Mouse (Mus musculus): ENCODE measurements at regions not wholly inside any gene's neighbourhood (a gene's known extent, or its start where the extent isn't known, plus 50 kb on each side); places are given as distances from the start of the nearest gene placed in this dataset.

- Histone ChIP-seq H3K4me3 (replicated peaks; ENCODE audit: low read depth, low read length) (no peak overlapping the region), H3K4me1 (ENCODE audit: control insufficient read depth, insufficient read depth, low read length) (no peaks in the 10 kb centered on the region), H3K9me3 (ENCODE audit: control insufficient read depth, low read length) (no peaks in the 10 kb centered on the region), H3K27ac (replicated peaks; ENCODE audit: low read depth, low read length) (no peak overlapping the region), H3K36me3 (ENCODE audit: control insufficient read depth, insufficient read depth, low read length) (no peaks in the 10 kb centered on the region), H3K9ac (replicated peaks; ENCODE audit: low read length) (no peak overlapping the region), H3K27me3 (ENCODE audit: control insufficient read depth, insufficient read depth, low read length) (no peaks in the 10 kb centered on the region), H3K4me2 (ENCODE audit: low read length) (no peak overlapping the region)
- DNase-seq: no peak
- WGBS: 76% methylated on average over 6 of the region's 6 CpGs
- ATAC-seq (ENCODE audit: low FRiP score, low TSS enrichment): no peak
These were observed 74.8 kb upstream of the Srd5a3 start for GRCm38 (mm10) chr5:76065227-76065626.

- WGBS: 79% methylated on average over 5 of the region's 5 CpGs
- no peak for DNase-seq
- H3K4me1 ChIP-seq (ENCODE audit: control insufficient read depth, insufficient read depth, low read length): no peaks in the 10 kb centered on the region
- H3K27ac ChIP-seq (replicated peaks; ENCODE audit: low read depth, low read length): no peak overlapping the region
- H3K9ac ChIP-seq (replicated peaks; ENCODE audit: low read length): no peak overlapping the region
- no peaks in the 10 kb centered on the region for H3K9me3 ChIP-seq (ENCODE audit: control insufficient read depth, low read length)
- no peak for ATAC-seq (ENCODE audit: low FRiP score, low TSS enrichment)
- H3K4me2 ChIP-seq (ENCODE audit: low read length): no peak overlapping the region
- H3K27me3 ChIP-seq (ENCODE audit: control insufficient read depth, insufficient read depth, low read length): no peaks in the 10 kb centered on the region
- H3K4me3 ChIP-seq (replicated peaks; ENCODE audit: low read depth, low read length): no peak overlapping the region
- H3K36me3 ChIP-seq (ENCODE audit: control insufficient read depth, insufficient read depth, low read length): no peaks in the 10 kb centered on the region
These were observed 75.4 kb upstream of the Srd5a3 start for GRCm38 (mm10) chr5:76064686-76065085.

GRCm38 (mm10) chr5:76063473-76063872 is 76.6 kb upstream of the Srd5a3 start:
- DNase-seq (no peak), ATAC-seq (ENCODE audit: low FRiP score, low TSS enrichment) (no peak)
- Histone ChIP-seq H3K9me3 (ENCODE audit: control insufficient read depth, low read length) (no peaks in the 10 kb centered on the region), H3K4me1 (ENCODE audit: control insufficient read depth, insufficient read depth, low read length) (no peaks in the 10 kb centered on the region), H3K36me3 (ENCODE audit: control insufficient read depth, insufficient read depth, low read length) (no peaks in the 10 kb centered on the region), H3K4me3 (replicated peaks; ENCODE audit: low read depth, low read length) (no peak overlapping the region), H3K27ac (replicated peaks; ENCODE audit: low read depth, low read length) (no peak overlapping the region), H3K9ac (replicated peaks; ENCODE audit: low read length) (no peak overlapping the region), H3K4me2 (ENCODE audit: low read length) (no peak overlapping the region), H3K27me3 (ENCODE audit: control insufficient read depth, insufficient read depth, low read length) (no peaks in the 10 kb centered on the region)
- WGBS: 56% methylated on average over 6 of the region's 6 CpGs

GRCm38 (mm10) chr5:76058011-76058410 is 79.8 kb upstream of the Kdr start:
- WGBS: 86% methylated on average over 7 of the region's 7 CpGs
- H3K9ac ChIP-seq (replicated peaks; ENCODE audit: low read length): no peak overlapping the region
- DNase-seq (no peak), ATAC-seq (ENCODE audit: low FRiP score, low TSS enrichment) (no peak)
- H3K27me3 ChIP-seq (ENCODE audit: control insufficient read depth, insufficient read depth, low read length): no peaks in the 10 kb centered on the region
- H3K9me3 ChIP-seq (ENCODE audit: control insufficient read depth, low read length): no peaks in the 10 kb centered on the region
- H3K4me1 ChIP-seq (ENCODE audit: control insufficient read depth, insufficient read depth, low read length): no peaks in the 10 kb centered on the region
- no peak overlapping the region for H3K27ac ChIP-seq (replicated peaks; ENCODE audit: low read depth, low read length)
- H3K4me3 ChIP-seq (replicated peaks; ENCODE audit: low read depth, low read length): no peak overlapping the region
- no peaks in the 10 kb centered on the region for H3K36me3 ChIP-seq (ENCODE audit: control insufficient read depth, insufficient read depth, low read length)
- H3K4me2 ChIP-seq (ENCODE audit: low read length): no peak overlapping the region

GRCm38 (mm10) chr5:76055849-76056248 is 77.6 kb upstream of the Kdr start:
- ATAC-seq (ENCODE audit: low FRiP score, low TSS enrichment) (no peak), DNase-seq (no peak)
- H3K27ac ChIP-seq (replicated peaks; ENCODE audit: low read depth, low read length): no peak overlapping the region
- H3K4me2 ChIP-seq (ENCODE audit: low read length): no peak overlapping the region
- H3K36me3 ChIP-seq (ENCODE audit: control insufficient read depth, insufficient read depth, low read length): no peaks in the 10 kb centered on the region
- no peaks in the 10 kb centered on the region for H3K27me3 ChIP-seq (ENCODE audit: control insufficient read depth, insufficient read depth, low read length)
- no peaks in the 10 kb centered on the region for H3K9me3 ChIP-seq (ENCODE audit: control insufficient read depth, low read length)
- 85% methylated on average over 2 of the region's 2 CpGs for WGBS
- H3K9ac ChIP-seq (replicated peaks; ENCODE audit: low read length): no peak overlapping the region
- no peak overlapping the region for H3K4me3 ChIP-seq (replicated peaks; ENCODE audit: low read depth, low read length)
- H3K4me1 ChIP-seq (ENCODE audit: control insufficient read depth, insufficient read depth, low read length): no peaks in the 10 kb centered on the region

GRCm38 (mm10) chr5:76052782-76053181 is 74.5 kb upstream of the Kdr start:
- H3K27ac ChIP-seq (replicated peaks; ENCODE audit: low read depth, low read length): no peak overlapping the region
- no peaks in the 10 kb centered on the region for H3K27me3 ChIP-seq (ENCODE audit: control insufficient read depth, insufficient read depth, low read length)
- H3K4me2 ChIP-seq (ENCODE audit: low read length): no peak overlapping the region
- H3K9ac ChIP-seq (replicated peaks; ENCODE audit: low read length): no peak overlapping the region
- no peak for DNase-seq
- ATAC-seq (ENCODE audit: low FRiP score, low TSS enrichment): no peak
- WGBS: 97% methylated on average over 1 of the region's 1 CpGs
- H3K4me3 ChIP-seq (replicated peaks; ENCODE audit: low read depth, low read length): no peak overlapping the region
- H3K4me1 ChIP-seq (ENCODE audit: control insufficient read depth, insufficient read depth, low read length): no peaks in the 10 kb centered on the region
- no peaks in the 10 kb centered on the region for H3K36me3 ChIP-seq (ENCODE audit: control insufficient read depth, insufficient read depth, low read length)
- no peaks in the 10 kb centered on the region for H3K9me3 ChIP-seq (ENCODE audit: control insufficient read depth, low read length)

GRCm38 (mm10) chr5:76051658-76052057 is 73.4 kb upstream of the Kdr start:
- H3K9me3 ChIP-seq (ENCODE audit: control insufficient read depth, low read length): no peaks in the 10 kb centered on the region
- DNase-seq: no peak
- ATAC-seq (ENCODE audit: low FRiP score, low TSS enrichment): no peak
- no peaks in the 10 kb centered on the region for H3K36me3 ChIP-seq (ENCODE audit: control insufficient read depth, insufficient read depth, low read length)
- H3K4me3 ChIP-seq (replicated peaks; ENCODE audit: low read depth, low read length): no peak overlapping the region
- WGBS: 85% methylated on average over 2 of the region's 2 CpGs
- no peak overlapping the region for H3K9ac ChIP-seq (replicated peaks; ENCODE audit: low read length)
- H3K27me3 ChIP-seq (ENCODE audit: control insufficient read depth, insufficient read depth, low read length): no peaks in the 10 kb centered on the region
- H3K4me2 ChIP-seq (ENCODE audit: low read length): no peak overlapping the region
- H3K4me1 ChIP-seq (ENCODE audit: control insufficient read depth, insufficient read depth, low read length): no peaks in the 10 kb centered on the region
- H3K27ac ChIP-seq (replicated peaks; ENCODE audit: low read depth, low read length): no peak overlapping the region

- Histone ChIP-seq H3K27me3 (ENCODE audit: control insufficient read depth, insufficient read depth, low read length) (no peaks in the 10 kb centered on the region), H3K4me2 (ENCODE audit: low read length) (no peak overlapping the region), H3K27ac (replicated peaks; ENCODE audit: low read depth, low read length) (no peak overlapping the region), H3K9ac (replicated peaks; ENCODE audit: low read length) (no peak overlapping the region), H3K36me3 (ENCODE audit: control insufficient read depth, insufficient read depth, low read length) (no peaks in the 10 kb centered on the region), H3K9me3 (ENCODE audit: control insufficient read depth, low read length) (no peaks in the 10 kb centered on the region), H3K4me3 (replicated peaks; ENCODE audit: low read depth, low read length) (no peak overlapping the region), H3K4me1 (ENCODE audit: control insufficient read depth, insufficient read depth, low read length) (no peaks in the 10 kb centered on the region)
- ATAC-seq (ENCODE audit: low FRiP score, low TSS enrichment) (no peak), DNase-seq (no peak)
- WGBS: 89% methylated on average over 9 of the region's 9 CpGs
These were observed 70.0 kb upstream of the Kdr start for GRCm38 (mm10) chr5:76048103-76048874.

Measured in midbrain, embryonic 14.5 days (tissue).